Mouse (Mus musculus): ENCODE measurements around the gene Sema6c. TPM values are rescaled to one million over a fixed set of nuclear protein-coding genes. Genes with fewer than 3 reads are reported as not detected.
"Not testable (repeated sequence)": the region's sequence is repeated elsewhere in the genome, so short reads cannot be mapped to it uniquely, and the experiment has no call there.

Sema6c gene
- polyA plus RNA-seq, 1 experiment from 2014 or later: 33.0 TPM

- no peak overlapping the region for H3K4me2 ChIP-seq
- H3K27ac ChIP-seq (replicated peaks): no peak overlapping the region
- peaks cover 49% of the 10 kb centered on the region for H3K36me3 ChIP-seq
- H3K9me3 ChIP-seq: no peaks in the 10 kb centered on the region
- no peaks in the 10 kb centered on the region for H3K4me1 ChIP-seq (replicated peaks)
- 79% methylated on average over 1 of the region's 1 CpGs for WGBS
- no peak for ATAC-seq (ENCODE audit: low FRiP score, low read depth)
- no peaks in the 10 kb centered on the region for H3K27me3 ChIP-seq
- no peak overlapping the region for H3K4me3 ChIP-seq
- no peak overlapping the region for H3K9ac ChIP-seq
Measured at GRCm38 (mm10) chr3:95199101-95199500, 38.8 kb downstream of the Sema6c start.

DNA sequence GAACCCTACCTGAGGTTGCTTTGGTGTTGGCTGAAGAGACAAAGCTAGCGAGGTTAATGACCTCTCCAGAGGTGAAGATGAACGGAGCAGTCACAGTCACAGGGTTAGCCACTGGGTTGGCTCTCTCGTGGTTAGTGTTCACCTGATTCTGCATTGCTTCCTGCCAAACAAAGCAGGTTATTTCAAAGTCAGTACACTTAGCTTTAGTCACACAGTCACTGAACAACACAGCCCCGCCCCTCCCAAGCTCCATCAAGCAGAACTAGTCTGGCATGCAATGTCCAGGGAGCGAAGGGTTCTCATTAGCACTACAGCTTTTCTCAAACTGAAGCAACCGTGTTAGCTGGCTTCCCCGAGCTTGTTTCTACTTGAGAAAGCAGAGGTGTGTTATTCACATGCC, 39.9 kb downstream of the Sema6c start:
- H3K4me3 ChIP-seq: no peak overlapping the region
- peaks cover 49% of the 10 kb centered on the region for H3K36me3 ChIP-seq
- no peak overlapping the region for H3K4me2 ChIP-seq
- WGBS: 81% methylated on average over 7 of the region's 7 CpGs
- no peaks in the 10 kb centered on the region for H3K9me3 ChIP-seq
- no peaks in the 10 kb centered on the region for H3K27me3 ChIP-seq
- ATAC-seq (ENCODE audit: low FRiP score, low read depth): no peak
- H3K4me1 ChIP-seq (replicated peaks): no peaks in the 10 kb centered on the region
- H3K27ac ChIP-seq (replicated peaks): no peak overlapping the region
- no peak overlapping the region for H3K9ac ChIP-seq

DNA sequence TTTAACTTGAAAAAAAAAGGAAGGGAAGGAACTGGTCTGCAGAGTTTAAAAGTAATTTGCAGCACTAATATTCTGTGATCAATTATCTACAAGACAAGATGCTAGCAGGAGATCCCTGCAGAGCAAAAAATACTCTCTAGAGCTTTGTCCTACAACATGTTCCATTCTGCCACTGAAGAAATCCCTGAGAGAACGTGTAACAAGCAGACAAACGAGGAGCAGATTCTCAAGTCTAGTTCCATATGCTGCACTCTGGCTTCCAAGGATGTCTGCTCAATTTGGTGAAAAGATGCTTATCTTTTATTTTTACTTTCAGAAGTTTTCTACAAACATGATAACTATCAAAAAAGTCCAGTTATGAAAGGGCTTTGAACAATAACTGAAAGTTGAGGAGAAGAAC, 40.3 kb downstream of the Sema6c start:
- no peak overlapping the region for H3K4me2 ChIP-seq
- H3K4me3 ChIP-seq: no peak overlapping the region
- WGBS: 81% methylated on average over 2 of the region's 2 CpGs
- no peak overlapping the region for H3K9ac ChIP-seq
- H3K9me3 ChIP-seq: no peaks in the 10 kb centered on the region
- H3K36me3 ChIP-seq: peaks cover 50% of the 10 kb centered on the region
- ATAC-seq (ENCODE audit: low FRiP score, low read depth): no peak
- H3K27me3 ChIP-seq: no peaks in the 10 kb centered on the region
- H3K4me1 ChIP-seq (replicated peaks): no peaks in the 10 kb centered on the region
- H3K27ac ChIP-seq (replicated peaks): no peak overlapping the region

DNA sequence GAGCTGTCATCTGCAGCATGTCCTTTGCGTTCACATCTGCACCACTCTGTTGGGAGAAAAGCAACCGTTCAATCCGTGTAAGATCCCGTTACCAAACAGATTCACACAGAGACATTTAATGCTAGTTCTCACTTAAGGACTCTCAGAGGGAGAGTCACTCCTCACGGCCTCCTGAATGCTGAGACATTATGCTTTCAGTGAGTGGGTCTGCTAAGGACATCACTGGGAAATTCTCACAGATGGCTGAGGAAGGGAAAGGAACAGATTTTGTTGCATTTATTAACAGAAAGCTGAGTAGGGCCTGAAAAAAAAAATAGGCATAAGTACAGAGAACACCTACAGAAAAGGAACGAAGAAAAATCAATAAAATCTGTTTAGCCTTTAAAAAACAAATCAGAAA, 43.6 kb downstream of the Sema6c start:
- Histone ChIP-seq H3K4me3 (no peak overlapping the region), H3K36me3 (peaks cover 49% of the 10 kb centered on the region), H3K27me3 (no peaks in the 10 kb centered on the region), H3K4me1 (replicated peaks) (no peaks in the 10 kb centered on the region), H3K9ac (no peak overlapping the region), H3K27ac (replicated peaks) (no peak overlapping the region), H3K4me2 (no peak overlapping the region), H3K9me3 (no peaks in the 10 kb centered on the region)
- WGBS: 92% methylated on average over 6 of the region's 6 CpGs
- ATAC-seq (ENCODE audit: low FRiP score, low read depth): no peak

DNA sequence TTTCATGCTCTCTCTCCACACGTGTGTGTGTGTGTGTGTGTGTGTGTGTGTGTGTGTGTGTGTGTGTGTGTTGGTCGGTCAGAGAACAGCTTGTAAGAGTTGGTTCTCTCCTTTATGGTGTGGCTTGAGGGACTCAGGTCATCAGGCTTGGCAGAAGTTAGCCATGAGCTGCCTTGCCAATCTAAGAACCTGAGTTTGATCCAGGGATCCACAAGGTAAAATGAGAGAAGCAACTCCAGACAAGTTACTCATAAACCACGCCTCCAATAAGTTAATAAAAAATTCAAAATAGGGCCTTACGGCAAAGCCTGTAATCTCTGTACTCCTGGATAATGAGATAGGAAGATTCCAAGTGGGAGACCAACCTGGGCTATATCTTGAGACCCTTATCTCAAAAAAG, 48.0 kb downstream of the Sema6c start:
- Histone ChIP-seq H3K4me1 (replicated peaks) (no peaks in the 10 kb centered on the region), H3K36me3 (peaks cover 21% of the 10 kb centered on the region), H3K4me2 (no peak overlapping the region), H3K27me3 (no peaks in the 10 kb centered on the region), H3K4me3 (no peak overlapping the region), H3K9me3 (no peaks in the 10 kb centered on the region), H3K27ac (replicated peaks) (no peak overlapping the region), H3K9ac (no peak overlapping the region)
- 92% methylated on average over 4 of the region's 4 CpGs for WGBS
- no peak for ATAC-seq (ENCODE audit: low FRiP score, low read depth)

DNA sequence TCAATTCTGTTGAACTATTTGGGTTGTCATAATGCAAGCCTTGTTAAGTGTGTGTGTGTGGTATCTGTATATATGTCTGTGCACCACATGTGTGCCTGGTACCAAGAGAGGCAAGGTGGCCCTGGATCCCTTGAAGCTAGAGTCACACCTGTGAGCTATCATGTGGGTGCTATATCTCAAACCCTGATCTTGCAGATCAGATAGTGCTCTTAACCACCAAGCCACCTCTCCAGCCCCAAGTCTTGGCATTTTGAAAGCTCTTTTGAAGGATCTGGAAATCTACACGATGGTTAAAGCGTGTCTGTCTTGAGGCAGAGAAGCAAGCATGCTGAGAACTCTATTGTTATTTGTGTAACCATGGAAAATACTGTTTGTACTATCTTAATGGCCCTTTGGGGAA, 50.3 kb downstream of the Sema6c start:
- Histone ChIP-seq H3K4me2 (no peak overlapping the region), H3K4me1 (replicated peaks) (no peaks in the 10 kb centered on the region), H3K9me3 (no peaks in the 10 kb centered on the region), H3K36me3 (peaks cover 9% of the 10 kb centered on the region; the same call in 1 of the 2 replicates), H3K9ac (no peak overlapping the region), H3K4me3 (no peak overlapping the region), H3K27me3 (no peaks in the 10 kb centered on the region), H3K27ac (replicated peaks) (no peak overlapping the region)
- no peak for ATAC-seq (ENCODE audit: low FRiP score, low read depth)
- WGBS: 63% methylated on average over 2 of the region's 2 CpGs

DNA sequence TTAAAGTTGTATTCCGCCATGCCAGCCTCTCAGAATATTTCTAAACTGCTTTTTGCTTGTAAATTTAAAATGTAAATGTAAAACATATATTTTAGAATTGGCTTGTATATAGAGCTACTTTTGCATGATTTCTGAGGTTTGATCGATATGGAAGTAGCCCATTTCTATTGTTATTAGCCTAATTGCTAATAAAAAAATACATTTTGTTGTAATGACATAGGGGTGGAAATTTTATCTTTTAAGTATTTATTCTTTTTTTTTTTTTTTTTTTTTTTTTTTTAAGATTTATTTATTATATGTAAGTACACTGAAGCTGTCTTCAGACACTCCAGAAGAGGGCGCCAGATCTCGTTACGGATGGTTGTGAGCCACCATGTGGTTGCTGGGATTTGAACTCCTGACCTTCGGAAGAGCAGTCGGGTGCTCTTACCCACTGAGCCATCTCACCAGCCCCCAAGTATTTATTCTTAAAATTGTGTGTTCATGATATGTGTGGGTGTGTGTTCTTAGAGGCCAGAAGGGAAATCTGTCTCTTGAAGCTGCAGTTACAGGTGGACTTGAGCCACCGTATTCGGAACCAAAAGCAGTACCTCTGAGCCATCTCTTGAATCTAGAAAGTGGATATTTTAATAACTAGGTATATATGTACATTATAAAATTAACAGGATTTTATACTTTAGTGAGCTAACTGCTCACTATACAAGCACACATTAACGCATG, 52.8 kb downstream of the Sema6c start:
- H3K9me3 ChIP-seq; H3K9ac ChIP-seq; H3K27me3 ChIP-seq; H3K36me3 ChIP-seq; H3K4me2 ChIP-seq; ATAC-seq (ENCODE audit: low FRiP score, low read depth); H3K27ac ChIP-seq (replicated peaks); H3K4me3 ChIP-seq: not testable (repeated sequence)
- peaks cover 14% of the 10 kb centered on the region for H3K4me1 ChIP-seq (replicated peaks)
- WGBS: 97% methylated on average over 9 of the region's 10 CpGs

DNA sequence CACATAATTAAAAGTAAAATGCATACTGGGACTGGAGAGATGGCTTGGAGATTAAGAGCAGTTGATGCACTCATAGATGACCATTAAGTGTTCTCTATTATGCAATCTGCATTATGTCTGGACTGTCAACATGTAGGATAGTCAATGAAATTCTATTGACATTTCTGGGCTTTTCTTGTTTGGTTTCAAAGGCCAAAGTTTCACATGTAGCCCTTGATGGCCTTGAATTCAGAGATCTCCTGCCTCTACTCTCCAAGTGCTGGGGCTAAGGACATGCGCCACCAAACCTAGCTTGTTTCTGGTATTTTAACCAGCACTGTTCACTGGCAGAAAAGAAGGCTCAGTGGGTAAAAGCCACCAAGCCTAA, 53.3 kb downstream of the Sema6c start:
- no peak overlapping the region for H3K9ac ChIP-seq
- ATAC-seq (ENCODE audit: low FRiP score, low read depth): no peak
- no peak overlapping the region for H3K4me3 ChIP-seq
- no peaks in the 10 kb centered on the region for H3K27me3 ChIP-seq
- peaks cover 4% of the 10 kb centered on the region for H3K36me3 ChIP-seq
- 100% methylated on average over 1 of the region's 1 CpGs for WGBS
- no peak overlapping the region for H3K4me2 ChIP-seq
- peaks cover 18% of the 10 kb centered on the region for H3K4me1 ChIP-seq (replicated peaks)
- H3K9me3 ChIP-seq: no peaks in the 10 kb centered on the region
- no peak overlapping the region for H3K27ac ChIP-seq (replicated peaks)

DNA sequence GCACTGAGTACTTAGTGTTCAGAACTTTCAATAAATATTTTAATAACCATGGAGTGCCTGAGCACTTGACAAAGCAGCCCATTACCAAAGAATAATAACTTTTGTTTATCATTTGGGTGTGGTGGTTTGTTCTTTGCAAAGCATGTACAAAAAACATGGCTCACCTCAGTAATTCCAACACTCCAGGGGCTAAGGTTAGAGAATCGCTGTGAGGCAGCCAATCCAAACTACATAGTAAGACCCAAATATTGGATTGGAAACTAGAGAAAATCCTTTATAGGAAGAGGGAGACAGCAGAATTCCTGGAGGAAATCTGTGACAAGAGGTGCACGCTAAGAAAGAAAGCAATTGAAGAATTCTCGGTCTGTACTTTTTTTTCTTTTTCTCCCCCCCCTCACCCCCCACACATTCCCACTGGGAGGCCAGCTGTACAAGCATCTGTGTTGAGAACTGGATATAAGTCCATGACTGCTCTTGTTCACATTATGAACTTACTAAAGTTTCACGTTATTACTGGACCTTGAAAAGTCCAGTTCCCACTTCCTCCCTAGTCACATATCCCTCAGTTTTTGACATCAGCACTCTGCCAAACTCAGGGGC, 56.5 kb downstream of the Sema6c start:
- no peaks in the 10 kb centered on the region for H3K9me3 ChIP-seq
- peaks cover 24% of the 10 kb centered on the region for H3K36me3 ChIP-seq
- H3K9ac ChIP-seq: peak overlapping the region; percentile 89
- WGBS: 26% methylated on average over 4 of the region's 4 CpGs
- H3K4me3 ChIP-seq: peak overlapping the region; percentile 84
- ATAC-seq (ENCODE audit: low FRiP score, low read depth): no peak
- H3K4me2 ChIP-seq: peak overlapping the region; percentile 72
- H3K4me1 ChIP-seq (replicated peaks): peaks cover 18% of the 10 kb centered on the region
- H3K27ac ChIP-seq (replicated peaks): peak overlapping the region; percentile 97
- no peaks in the 10 kb centered on the region for H3K27me3 ChIP-seq

DNA sequence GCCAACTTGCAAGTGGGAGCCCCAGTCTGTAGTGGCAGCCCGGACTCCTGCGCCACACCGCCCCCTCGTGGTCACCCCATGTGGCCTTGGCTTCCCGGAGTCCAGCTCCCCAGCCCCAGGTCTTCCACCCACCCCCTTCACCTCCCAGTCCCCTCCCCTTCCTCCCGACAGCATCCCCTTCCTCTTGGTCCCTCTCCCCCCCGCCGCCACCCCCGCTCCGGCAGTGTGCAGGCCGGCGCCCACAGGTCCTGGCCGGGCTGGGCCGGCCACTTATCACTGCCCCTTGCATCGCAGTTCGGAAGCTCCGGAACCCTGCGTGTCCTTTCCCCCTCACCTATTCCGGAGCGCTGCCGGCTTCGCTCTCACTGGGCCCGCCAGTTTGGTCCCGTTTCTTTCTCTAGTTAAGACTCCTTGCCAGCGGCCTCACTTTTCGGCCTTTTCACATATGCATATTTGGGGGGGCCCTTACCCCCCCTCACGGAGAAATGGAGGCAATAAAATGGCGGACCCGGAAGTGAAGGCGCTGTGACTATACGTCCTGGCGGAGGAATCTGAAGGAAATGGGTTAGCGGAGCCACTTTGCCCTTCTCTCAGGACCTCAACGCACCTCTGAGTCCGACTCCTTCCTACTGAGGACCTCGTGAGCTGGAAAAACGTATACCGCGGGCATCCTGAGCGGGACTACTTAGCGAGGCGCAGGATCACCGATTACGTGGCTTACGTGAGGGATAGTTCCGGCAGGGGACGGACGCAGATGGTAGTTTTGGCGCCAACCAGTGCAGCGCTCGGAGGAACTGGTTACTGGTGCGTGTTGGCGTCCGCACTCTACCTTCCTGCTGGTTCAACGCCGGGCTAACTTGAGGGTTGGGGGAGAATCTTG, 57.2 kb downstream of the Sema6c start, which contains the start of gene Gabpb2:
Gene Gabpb2, minus strand, starts transcription at position 662 of the 880 bp plus-strand sequence.
- H3K4me3 ChIP-seq: peak within 1 kb of the TSS; percentile 84
- ATAC-seq (ENCODE audit: low FRiP score, low read depth): peak; percentile 88
- peaks cover 27% of the 10 kb centered on the region for H3K36me3 ChIP-seq
- H3K4me2 ChIP-seq: peak within 1 kb of the TSS; percentile 72
- peak within 1 kb of the TSS; percentile 89 for H3K9ac ChIP-seq
- peaks cover 21% of the 10 kb centered on the region for H3K4me1 ChIP-seq (replicated peaks)
- no peaks in the 10 kb centered on the region for H3K27me3 ChIP-seq
- no peaks in the 10 kb centered on the region for H3K9me3 ChIP-seq
- peak within 1 kb of the TSS; percentile 97 for H3K27ac ChIP-seq (replicated peaks)
- WGBS: under 1% methylated on average over 52 of the region's 56 CpGs

GRCm38 (mm10) chr3:95218466-95219137, 58.3 kb downstream of the Sema6c start:
- Histone ChIP-seq H3K36me3 (peaks cover 38% of the 10 kb centered on the region), H3K27me3 (no peaks in the 10 kb centered on the region), H3K27ac (replicated peaks) (no peak overlapping the region), H3K4me1 (replicated peaks) (peaks cover 27% of the 10 kb centered on the region), H3K9me3 (no peaks in the 10 kb centered on the region), H3K9ac (no peak overlapping the region), H3K4me2 (peak overlapping the region; percentile 72), H3K4me3 (no peak overlapping the region)
- 78% methylated on average over 6 of the region's 6 CpGs for WGBS
- no peak for ATAC-seq (ENCODE audit: low FRiP score, low read depth)
